Mouse (Mus musculus): ENCODE data around the gene H2-D1. TPM values are rescaled to one million over a fixed set of nuclear protein-coding genes. Genes with fewer than 3 reads are reported as not detected.
"Not testable (repeated sequence)": the region's sequence is repeated elsewhere in the genome, so short reads cannot be mapped to it uniquely, and the experiment has no call there.

Gene H2-D1
- polyA plus RNA-seq, 1 experiment from 2014 or later: 42.8 TPM

DNA sequence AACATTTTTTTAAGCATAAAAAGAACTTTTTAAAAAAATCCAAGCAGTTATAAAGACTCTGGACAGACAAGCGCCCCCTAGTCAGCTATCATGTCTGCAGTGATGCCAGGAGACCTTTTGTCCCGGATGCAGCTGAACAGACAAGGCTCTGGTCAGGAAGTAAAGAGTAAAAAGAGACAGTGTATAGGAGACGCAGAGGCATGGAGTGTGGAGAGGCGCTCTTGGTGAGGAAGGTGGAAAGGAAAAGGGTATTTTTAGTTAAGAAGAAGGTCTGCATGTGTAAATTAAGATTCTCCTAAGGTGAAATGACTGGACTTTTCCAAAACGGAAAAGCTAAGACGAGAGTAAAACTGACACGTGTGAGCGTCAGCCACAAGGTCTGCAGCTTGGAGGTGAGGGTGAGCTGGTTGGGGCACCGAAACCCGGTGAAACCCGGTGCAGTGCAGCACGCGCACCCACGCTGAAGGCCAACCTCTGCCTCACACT, 35.9 kb upstream of the H2-D1 start:
- ATAC-seq (ENCODE audit: low FRiP score, low TSS enrichment): no peak
- H3K9me3 ChIP-seq (ENCODE audit: control insufficient read depth, low read length): no peaks in the 10 kb centered on the region
- peaks cover 2% of the 10 kb centered on the region; the same call in 1 of the 2 replicates for H3K4me1 ChIP-seq (ENCODE audit: control insufficient read depth, insufficient read depth, low read length)
- no peak overlapping the region for H3K4me3 ChIP-seq (ENCODE audit: low read length)
- peaks cover 45% of the 10 kb centered on the region for H3K36me3 ChIP-seq (ENCODE audit: control insufficient read depth, insufficient read depth, low read length)
- WGBS: 80% methylated on average over 14 of the region's 14 CpGs
- no peak overlapping the region for H3K27ac ChIP-seq (ENCODE audit: low read depth, low read length)
- H3K9ac ChIP-seq (ENCODE audit: low read depth, low read length): no peak overlapping the region
- H3K4me2 ChIP-seq (replicated peaks; ENCODE audit: low read depth, low read length): no peak overlapping the region
- no peaks in the 10 kb centered on the region for H3K27me3 ChIP-seq (ENCODE audit: control insufficient read depth, insufficient read depth, low read length)

DNA sequence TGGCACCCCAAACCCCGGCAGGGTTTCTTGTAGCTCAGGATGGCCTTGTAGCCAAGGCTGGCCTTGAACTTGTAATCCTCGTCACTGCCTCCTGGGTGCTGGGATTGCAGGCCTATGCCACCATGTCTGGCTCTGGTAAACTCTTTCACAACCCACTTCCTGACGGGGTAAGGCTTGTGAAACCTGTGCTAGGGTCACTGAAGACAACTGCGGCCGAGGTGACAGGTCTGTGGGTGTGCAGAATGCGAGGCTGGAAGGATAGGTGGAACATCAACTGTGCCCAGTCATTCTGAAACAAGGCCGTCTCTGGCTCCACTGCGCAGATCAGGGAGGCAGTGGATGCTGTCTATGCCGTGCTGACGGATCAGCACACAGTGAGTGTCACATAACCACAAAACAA, 31.5 kb upstream of the H2-D1 start:
- 93% methylated on average over 10 of the region's 10 CpGs for WGBS
- Histone ChIP-seq H3K4me3 (ENCODE audit: low read length) (no peak overlapping the region), H3K36me3 (ENCODE audit: control insufficient read depth, insufficient read depth, low read length) (peaks cover 40% of the 10 kb centered on the region), H3K9me3 (ENCODE audit: control insufficient read depth, low read length) (no peaks in the 10 kb centered on the region), H3K9ac (ENCODE audit: low read depth, low read length) (no peak overlapping the region), H3K4me1 (ENCODE audit: control insufficient read depth, insufficient read depth, low read length) (peaks cover 25% of the 10 kb centered on the region), H3K27ac (ENCODE audit: low read depth, low read length) (no peak overlapping the region), H3K27me3 (ENCODE audit: control insufficient read depth, insufficient read depth, low read length) (no peaks in the 10 kb centered on the region), H3K4me2 (replicated peaks; ENCODE audit: low read depth, low read length) (no peak overlapping the region)
- ATAC-seq (ENCODE audit: low FRiP score, low TSS enrichment): no peak

DNA sequence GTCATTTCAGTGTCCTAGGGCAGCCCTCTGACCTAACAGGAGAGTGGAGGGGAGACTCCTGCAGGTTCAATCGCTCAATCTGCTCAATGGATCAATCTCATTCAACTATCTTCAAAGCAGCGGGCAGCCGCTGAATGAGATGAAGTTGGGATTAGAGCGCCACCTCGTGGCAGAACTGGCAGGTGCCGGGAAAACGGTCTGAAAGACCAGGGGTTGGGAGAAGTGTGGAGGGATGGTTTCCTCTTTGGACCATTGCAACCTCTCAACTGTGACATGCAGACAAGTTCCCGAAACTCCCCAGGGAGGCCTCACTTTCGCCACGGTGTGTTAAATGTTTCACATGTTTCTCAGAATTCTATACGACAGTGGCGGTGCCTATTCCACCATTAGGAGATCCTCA, 30.5 kb upstream of the H2-D1 start:
- Histone ChIP-seq H3K27ac (ENCODE audit: low read depth, low read length) (peak overlapping the region; percentile 68; the same call in 1 of the 2 replicates), H3K27me3 (ENCODE audit: control insufficient read depth, insufficient read depth, low read length) (no peaks in the 10 kb centered on the region), H3K4me2 (replicated peaks; ENCODE audit: low read depth, low read length) (no peak overlapping the region), H3K4me1 (ENCODE audit: control insufficient read depth, insufficient read depth, low read length) (peaks cover 28% of the 10 kb centered on the region), H3K36me3 (ENCODE audit: control insufficient read depth, insufficient read depth, low read length) (peaks cover 40% of the 10 kb centered on the region), H3K9ac (ENCODE audit: low read depth, low read length) (no peak overlapping the region), H3K9me3 (ENCODE audit: control insufficient read depth, low read length) (no peaks in the 10 kb centered on the region), H3K4me3 (ENCODE audit: low read length) (no peak overlapping the region)
- ATAC-seq (ENCODE audit: low FRiP score, low TSS enrichment): no peak
- WGBS: 10% methylated on average over 12 of the region's 12 CpGs

DNA sequence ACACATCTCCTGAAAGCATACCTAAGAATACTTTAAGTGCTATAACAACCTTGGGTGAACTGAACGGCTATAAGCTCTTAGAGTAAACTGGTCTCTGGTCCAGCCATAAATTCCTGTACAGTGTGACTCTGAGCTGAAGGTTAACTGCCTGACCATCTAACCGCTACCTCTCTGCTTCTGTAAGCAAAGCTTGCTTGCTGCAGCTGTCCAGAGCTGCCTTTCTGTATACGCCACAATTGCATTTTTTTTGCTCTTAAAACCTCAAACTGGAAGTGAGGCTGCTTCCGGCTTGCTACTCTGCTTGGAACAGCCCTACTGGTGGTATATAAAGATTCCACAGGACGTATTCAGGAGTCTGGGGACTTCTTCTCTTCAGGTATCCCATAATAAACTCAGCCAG, 29.9 kb upstream of the H2-D1 start:
- no peak for ATAC-seq (ENCODE audit: low FRiP score, low TSS enrichment)
- H3K27ac ChIP-seq (ENCODE audit: low read depth, low read length): peak overlapping the region; percentile 68; the same call in 1 of the 2 replicates
- H3K9ac ChIP-seq (ENCODE audit: low read depth, low read length): no peak overlapping the region
- peaks cover 28% of the 10 kb centered on the region for H3K4me1 ChIP-seq (ENCODE audit: control insufficient read depth, insufficient read depth, low read length)
- no peak overlapping the region for H3K4me2 ChIP-seq (replicated peaks; ENCODE audit: low read depth, low read length)
- 60% methylated on average over 5 of the region's 5 CpGs for WGBS
- no peak overlapping the region for H3K4me3 ChIP-seq (ENCODE audit: low read length)
- no peaks in the 10 kb centered on the region for H3K27me3 ChIP-seq (ENCODE audit: control insufficient read depth, insufficient read depth, low read length)
- peaks cover 34% of the 10 kb centered on the region for H3K36me3 ChIP-seq (ENCODE audit: control insufficient read depth, insufficient read depth, low read length)
- no peaks in the 10 kb centered on the region for H3K9me3 ChIP-seq (ENCODE audit: control insufficient read depth, low read length)

DNA sequence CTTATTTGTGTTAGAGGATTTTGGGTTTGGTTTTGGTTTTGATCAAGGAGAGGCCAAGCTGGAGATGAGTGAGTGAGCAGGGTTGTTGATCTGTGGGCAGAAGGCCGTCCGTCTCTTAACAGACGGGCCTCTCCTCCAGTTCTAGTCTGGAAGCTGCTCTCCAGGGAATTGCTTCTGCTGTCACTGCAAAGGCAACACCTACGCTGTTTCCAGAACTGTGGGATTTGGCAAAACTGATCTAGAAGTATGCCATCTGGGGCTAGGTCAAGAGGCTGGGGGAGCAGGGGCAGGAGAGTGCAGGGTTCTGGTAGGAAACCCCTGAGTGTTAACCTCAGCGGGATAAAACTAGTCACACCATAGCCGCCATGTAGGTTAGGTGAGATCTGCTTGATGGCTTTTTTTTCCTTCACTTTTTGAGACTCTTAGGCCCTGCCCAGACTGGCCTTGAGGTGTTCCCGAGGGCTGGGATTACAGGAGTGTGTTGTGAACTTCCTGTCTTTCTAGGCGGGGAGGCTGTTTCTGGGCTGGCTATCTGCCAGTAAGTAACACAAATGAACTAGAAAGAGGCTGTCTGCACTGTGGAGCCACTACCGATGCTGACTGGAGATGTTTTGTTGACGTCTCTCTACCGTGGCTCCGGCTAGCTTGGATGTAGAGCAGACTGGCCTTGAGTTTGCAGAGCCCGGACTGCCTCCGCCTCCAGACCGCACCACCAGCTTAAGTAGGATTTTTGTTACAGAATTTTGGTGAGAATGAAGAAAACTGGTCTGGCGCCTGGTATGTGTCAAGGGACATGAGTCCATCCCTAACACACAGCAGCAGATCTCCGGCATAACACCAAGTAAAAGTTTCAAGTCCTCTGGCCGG, 29.2 kb upstream of the H2-D1 start, which contains the start of gene Atp6v1g2:
Atp6v1g2 (plus strand) TSS at position 547 of the 867 bp plus-strand sequence.
- peak within 1 kb of the TSS; percentile 62; the same call in 1 of the 2 replicates for H3K4me3 ChIP-seq (ENCODE audit: low read length)
- H3K27me3 ChIP-seq (ENCODE audit: control insufficient read depth, insufficient read depth, low read length): no peaks in the 10 kb centered on the region
- no peak for ATAC-seq (ENCODE audit: low FRiP score, low TSS enrichment)
- peaks cover 28% of the 10 kb centered on the region for H3K4me1 ChIP-seq (ENCODE audit: control insufficient read depth, insufficient read depth, low read length)
- WGBS: 62% methylated on average over 18 of the region's 18 CpGs
- peak within 1 kb of the TSS; percentile 79 for H3K4me2 ChIP-seq (replicated peaks; ENCODE audit: low read depth, low read length)
- H3K36me3 ChIP-seq (ENCODE audit: control insufficient read depth, insufficient read depth, low read length): peaks cover 27% of the 10 kb centered on the region
- peak within 1 kb of the TSS; percentile 82; the same call in 1 of the 2 replicates for H3K9ac ChIP-seq (ENCODE audit: low read depth, low read length)
- no peaks in the 10 kb centered on the region for H3K9me3 ChIP-seq (ENCODE audit: control insufficient read depth, low read length)
- peak within 1 kb of the TSS; percentile 68 for H3K27ac ChIP-seq (ENCODE audit: low read depth, low read length)

DNA sequence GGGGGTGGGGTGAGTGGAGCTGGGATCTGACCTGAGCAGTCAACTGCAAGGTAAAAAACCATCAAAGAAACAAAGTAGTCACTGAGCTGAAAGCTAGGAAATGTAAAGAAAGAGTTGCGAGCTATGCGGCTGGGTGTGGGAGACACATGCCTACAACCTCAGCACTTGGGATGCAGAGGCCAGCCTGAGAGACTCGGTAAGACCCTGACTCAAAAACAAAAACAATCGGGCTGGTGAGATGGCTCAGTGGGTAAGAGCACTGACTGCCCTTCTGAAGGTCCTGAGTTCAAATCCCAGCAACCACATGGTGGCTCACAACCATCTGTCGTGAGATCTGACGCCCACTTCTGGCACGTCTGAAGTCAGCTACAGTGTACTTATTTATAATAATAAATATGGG, 28.4 kb upstream of the H2-D1 start:
- 85% methylated on average over 7 of the region's 7 CpGs for WGBS
- not testable (repeated sequence) for ATAC-seq (ENCODE audit: low FRiP score, low TSS enrichment); H3K27ac ChIP-seq (ENCODE audit: low read depth, low read length); H3K9me3 ChIP-seq (ENCODE audit: control insufficient read depth, low read length); H3K9ac ChIP-seq (ENCODE audit: low read depth, low read length); H3K27me3 ChIP-seq (ENCODE audit: control insufficient read depth, insufficient read depth, low read length)
- Histone ChIP-seq H3K4me2 (replicated peaks; ENCODE audit: low read depth, low read length) (peak overlapping the region; percentile 79), H3K4me3 (ENCODE audit: low read length) (peak overlapping the region; percentile 62; the same call in 1 of the 2 replicates), H3K4me1 (ENCODE audit: control insufficient read depth, insufficient read depth, low read length) (peaks cover 28% of the 10 kb centered on the region), H3K36me3 (ENCODE audit: control insufficient read depth, insufficient read depth, low read length) (peaks cover 20% of the 10 kb centered on the region)

DNA sequence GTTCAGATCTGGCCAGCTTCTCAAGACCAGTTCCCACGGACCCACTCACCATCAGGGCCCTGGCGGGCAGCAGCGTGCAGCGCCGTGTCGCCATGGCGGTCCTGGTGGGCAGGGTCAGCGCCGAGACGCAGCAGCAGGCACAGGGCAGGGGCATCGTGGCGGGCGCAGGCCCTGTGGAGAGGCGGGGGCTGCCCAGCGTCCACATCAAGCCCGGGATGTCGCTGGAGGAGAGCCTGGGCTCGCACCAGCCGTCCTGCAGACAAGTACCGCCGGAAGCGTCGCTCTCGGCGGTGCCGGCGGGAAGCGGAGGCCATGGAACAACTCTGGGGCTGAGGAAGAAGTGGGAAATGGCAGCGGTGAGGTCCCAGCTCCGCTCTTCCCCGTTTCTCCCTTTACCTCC, 27.6 kb upstream of the H2-D1 start:
- Histone ChIP-seq H3K4me3 (ENCODE audit: low read length) (peak overlapping the region; percentile 62), H3K4me1 (ENCODE audit: control insufficient read depth, insufficient read depth, low read length) (peaks cover 28% of the 10 kb centered on the region), H3K9me3 (ENCODE audit: control insufficient read depth, low read length) (no peaks in the 10 kb centered on the region), H3K9ac (ENCODE audit: low read depth, low read length) (peak overlapping the region; percentile 82), H3K4me2 (replicated peaks; ENCODE audit: low read depth, low read length) (peak overlapping the region; percentile 79), H3K27ac (ENCODE audit: low read depth, low read length) (peak overlapping the region; percentile 97), H3K36me3 (ENCODE audit: control insufficient read depth, insufficient read depth, low read length) (peaks cover 12% of the 10 kb centered on the region), H3K27me3 (ENCODE audit: control insufficient read depth, insufficient read depth, low read length) (no peaks in the 10 kb centered on the region)
- ATAC-seq (ENCODE audit: low FRiP score, low TSS enrichment): peak; percentile 10; the same call in 1 of the 2 replicates
- WGBS: 7% methylated on average over 30 of the region's 31 CpGs

DNA sequence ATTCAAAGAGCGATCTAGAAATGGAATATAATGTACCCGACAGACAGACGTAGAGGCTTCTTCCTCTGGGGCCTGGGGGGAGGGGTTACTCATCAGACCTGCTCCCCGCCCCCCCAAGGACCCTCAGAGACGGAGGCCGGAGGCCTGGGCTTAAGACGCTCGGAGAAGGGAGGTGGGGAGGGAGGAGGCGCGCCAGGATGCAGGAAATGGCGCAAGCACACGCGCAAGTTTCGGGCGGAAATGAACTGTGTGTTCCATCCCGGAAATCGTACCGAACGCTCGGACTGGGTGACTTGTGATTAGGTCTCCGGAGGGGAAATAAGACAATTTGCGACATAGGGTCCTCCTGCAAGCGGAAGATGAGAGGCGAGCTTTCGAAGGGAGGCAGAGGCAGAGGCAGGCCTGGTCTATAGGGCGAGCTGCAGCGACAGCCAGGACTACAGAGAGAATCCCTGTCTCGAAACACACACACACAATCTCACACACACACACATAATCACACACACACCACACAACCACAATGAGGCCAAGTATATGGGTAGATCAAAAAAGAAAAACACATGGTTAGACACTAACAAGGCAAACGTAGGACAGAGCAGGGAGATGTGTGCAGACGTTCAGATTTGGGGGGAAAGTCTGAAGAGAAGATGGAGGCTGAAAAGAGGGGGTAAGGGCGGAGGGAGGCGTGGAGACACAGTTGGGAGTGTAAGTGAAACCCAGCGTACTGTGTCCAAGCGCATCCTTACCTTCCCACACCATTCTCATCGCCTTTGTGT, 26.7 kb upstream of the H2-D1 start, which contains the start of gene Nfkbil1:
Nfkbil1 (minus strand) TSS at position 179 of the 776 bp plus-strand sequence.
- peak; percentile 82 for ATAC-seq (ENCODE audit: low FRiP score, low TSS enrichment)
- WGBS: under 1% methylated on average over 35 of the region's 35 CpGs
- Histone ChIP-seq H3K36me3 (ENCODE audit: control insufficient read depth, insufficient read depth, low read length) (peaks cover 6% of the 10 kb centered on the region), H3K4me2 (replicated peaks; ENCODE audit: low read depth, low read length) (peak within 1 kb of the TSS; percentile 79), H3K27me3 (ENCODE audit: control insufficient read depth, insufficient read depth, low read length) (no peaks in the 10 kb centered on the region), H3K4me1 (ENCODE audit: control insufficient read depth, insufficient read depth, low read length) (peaks cover 32% of the 10 kb centered on the region), H3K27ac (ENCODE audit: low read depth, low read length) (peak within 1 kb of the TSS; percentile 97), H3K9me3 (ENCODE audit: control insufficient read depth, low read length) (no peaks in the 10 kb centered on the region), H3K9ac (ENCODE audit: low read depth, low read length) (peak within 1 kb of the TSS; percentile 82), H3K4me3 (ENCODE audit: low read length) (peak within 1 kb of the TSS; percentile 62)

Data from kidney, embryonic 14.5 days (tissue).